In genomic region chr9:84107045-84107813, GRCm38 (mm10) we compare ENCODE assay signal across 10 mouse cellular contexts.
DNase-seq lines count a peak whose midpoint lies in the region; ATAC-seq and TF ChIP-seq lines count a peak whose summit lies in the region.
"Had no signal": no experiment of that assay in that cellular context is flagged by ENCODE, and none has a peak within 500 bp of the region (broad histone marks: within the 10 kb centered on the region; RNA-seq: fewer than 3 reads in every experiment).

No protein-coding gene starts in this region.

- DNase-seq in cerebellum, postnatal 10 days = peak; percentile 38 to 42
- DNase-seq in cerebellum, postnatal 4 days (ENCODE audit: low spot score in 2 of 2) = no peak
- no peak for DNase-seq in kidney, postnatal 10 days
- DNase-seq in adrenal gland, adult 8-10 months = peak; percentile 32
- DNase-seq in limb, embryonic 14.5 days (ENCODE audit: low spot score) = no peak
- no peak for DNase-seq in urinary bladder, adult 18-20 months (ENCODE audit: low spot score in 2 of 2)

- no peaks in the 10 kb centered on the region for H3K9me3 ChIP-seq in kidney, embryonic 14.5 days (ENCODE audit: control insufficient read depth, low read length)
- no peaks in the 10 kb centered on the region for H3K9me3 ChIP-seq in limb, embryonic 14.5 days (ENCODE audit: control insufficient read depth, low read length)
- H3K9me3 ChIP-seq: hindbrain, embryonic 10.5 days had no signal

- no peak overlapping the region for H3K4me3 ChIP-seq in kidney, embryonic 14.5 days (ENCODE audit: low read length)
- no peak overlapping the region for H3K4me3 ChIP-seq in limb, embryonic 14.5 days (replicated peaks; ENCODE audit: low read length)
- H3K4me3 ChIP-seq: hindbrain, embryonic 10.5 days had no signal

- H3K4me1 ChIP-seq in kidney, embryonic 14.5 days (ENCODE audit: control insufficient read depth, insufficient read depth, low read length) = peaks cover 7% of the 10 kb centered on the region; the same call in 1 of the 2 replicates
- H3K4me1 ChIP-seq in limb, embryonic 14.5 days (ENCODE audit: control insufficient read depth, insufficient read depth, low read length) = peaks cover 42% of the 10 kb centered on the region

- no peaks in the 10 kb centered on the region for H3K36me3 ChIP-seq in kidney, embryonic 14.5 days (ENCODE audit: control insufficient read depth, insufficient read depth, low read length)
- H3K36me3 ChIP-seq in limb, embryonic 14.5 days (ENCODE audit: control insufficient read depth, insufficient read depth, low read length) = no peaks in the 10 kb centered on the region
- H3K36me3 ChIP-seq: hindbrain, embryonic 10.5 days had no signal

- 0 out of 2 replicates have a peak, but pooled peaks have one; percentile 30 for ATAC-seq in kidney, embryonic 14.5 days (ENCODE audit: low FRiP score, low TSS enrichment)
- peak; percentile 47; the same call in 1 of the 2 replicates for ATAC-seq in limb, embryonic 14.5 days (ENCODE audit: low FRiP score, low read depth)
- no peak for ATAC-seq in inflammation-experienced regulatory T-cells, adult 6 months

- no peaks in the 10 kb centered on the region for H3K27me3 ChIP-seq in kidney, embryonic 14.5 days (ENCODE audit: control insufficient read depth, insufficient read depth, low read length)
- no peaks in the 10 kb centered on the region for H3K27me3 ChIP-seq in limb, embryonic 14.5 days (ENCODE audit: control insufficient read depth, insufficient read depth, low read length)

- H3K4me2 ChIP-seq in kidney, embryonic 14.5 days (replicated peaks; ENCODE audit: low read depth, low read length) = no peak overlapping the region
- H3K4me2 ChIP-seq in limb, embryonic 14.5 days (replicated peaks; ENCODE audit: low read depth, low read length, severe bottlenecking) = peak overlapping the region; percentile 28
- H3K4me2 ChIP-seq: midbrain, embryonic 11.5 days had no signal

- no peak overlapping the region for H3K27ac ChIP-seq in kidney, embryonic 14.5 days (ENCODE audit: low read depth, low read length)
- peak overlapping the region; percentile 67 for H3K27ac ChIP-seq in limb, embryonic 14.5 days (replicated peaks; ENCODE audit: low read depth, low read length)
- H3K27ac ChIP-seq: hindbrain, embryonic 10.5 days had no signal

- H3K9ac ChIP-seq in kidney, embryonic 14.5 days (ENCODE audit: low read depth, low read length) = no peak overlapping the region
- H3K9ac ChIP-seq in limb, embryonic 14.5 days (ENCODE audit: low read depth, low read length, severe bottlenecking) = no peak overlapping the region

- 43% methylated on average over 20 of the region's 20 CpGs for WGBS in kidney, embryonic 14.5 days
- WGBS in limb, embryonic 14.5 days = 42% methylated on average over 20 of the region's 20 CpGs

- no peak for TF ChIP-seq POLR2A in limb, embryonic 14.5 days (IDR thresholded peaks at IDR 0.05; ENCODE audit: borderline replicate concordance, extremely low read depth, insufficient read depth, insufficient read length)

Comparison
In these comparisons a context has a peak if more than half of its experiments do, and no peak if none do; other contexts are left out.
1. DNase-seq: peak in cerebellum, postnatal 10 days (2 of 2) and adrenal gland, adult 8-10 months (single experiment); none in cerebellum, postnatal 4 days (0 of 2), kidney, postnatal 10 days (single experiment), limb, embryonic 14.5 days (single experiment) and urinary bladder, adult 18-20 months (0 of 2).